Mouse (Mus musculus) layer of hippocampus, adult 18-20 months (tissue): ENCODE results near the gene Scyl2. TPM values are rescaled to one million over a fixed set of nuclear protein-coding genes. Genes with fewer than 3 reads are reported as not detected.
"Not testable (repeated sequence)": the region's sequence is repeated elsewhere in the genome, so short reads cannot be mapped to it uniquely, and the experiment has no call there.

Experiments
- DNase-seq, 2 experiments: peaks; one replicate each; pipeline ENCODE4 v3.0.0; 2022; ENCODE audit warnings: low spot score in 2 of 2
- long read RNA-seq: library from polyadenylated mRNA; stranded (forward); transcript quantifications from one replicate; pipeline ENCODE4 v2.0.0, GENCODE M21; 2021
- total RNA-seq, 2 experiments: library from RNA; stranded (reverse); gene quantifications; 2 replicates each; pipeline ENCODE4 v1.2.3; 2021

Gene Scyl2
- total RNA-seq: 10 to 100 TPM; 26.7 to 27.6 TPM
- long read RNA-seq, partial matches to known transcripts: 0 of 1 reads
- long read RNA-seq, other reads (novel, unspliced or antisense): 1 of 1 reads

DNA sequence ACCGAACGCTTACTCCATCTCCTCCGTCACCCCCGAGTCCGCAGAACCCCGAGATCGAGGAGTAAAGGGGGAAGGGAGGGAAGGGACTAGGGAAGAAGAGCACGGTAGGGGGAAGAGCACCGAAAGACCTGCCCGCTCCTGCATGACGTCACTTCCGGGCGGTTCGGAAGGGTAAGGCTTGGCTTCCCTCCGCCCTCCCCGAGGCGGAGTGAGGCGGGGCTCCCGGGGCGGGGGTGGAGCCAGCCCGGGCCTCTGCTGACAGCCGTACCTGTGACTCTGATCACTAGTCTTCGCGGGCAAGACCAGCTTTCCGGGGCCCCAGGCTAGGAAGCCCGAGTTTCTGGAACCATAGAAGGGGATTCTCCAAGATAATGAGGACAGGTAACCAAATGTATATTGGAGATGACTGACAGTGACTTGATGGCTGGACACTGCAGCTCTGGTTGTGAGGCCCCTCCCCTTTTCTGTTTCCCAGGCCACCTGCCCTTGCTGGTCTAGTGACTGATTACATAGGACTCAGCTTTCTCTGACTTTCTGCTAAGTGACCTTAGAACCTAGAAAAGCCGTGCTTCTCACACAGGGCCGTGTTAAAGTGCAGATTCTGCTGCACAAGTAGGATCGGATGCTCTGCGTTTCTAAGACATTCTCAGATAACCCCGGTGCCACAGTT lies at the start of gene Scyl2:
Gene Scyl2 (minus strand): TSS at position 147 of the 670 bp plus-strand sequence.
- peak; percentile 92 to 94 for DNase-seq

DNA sequence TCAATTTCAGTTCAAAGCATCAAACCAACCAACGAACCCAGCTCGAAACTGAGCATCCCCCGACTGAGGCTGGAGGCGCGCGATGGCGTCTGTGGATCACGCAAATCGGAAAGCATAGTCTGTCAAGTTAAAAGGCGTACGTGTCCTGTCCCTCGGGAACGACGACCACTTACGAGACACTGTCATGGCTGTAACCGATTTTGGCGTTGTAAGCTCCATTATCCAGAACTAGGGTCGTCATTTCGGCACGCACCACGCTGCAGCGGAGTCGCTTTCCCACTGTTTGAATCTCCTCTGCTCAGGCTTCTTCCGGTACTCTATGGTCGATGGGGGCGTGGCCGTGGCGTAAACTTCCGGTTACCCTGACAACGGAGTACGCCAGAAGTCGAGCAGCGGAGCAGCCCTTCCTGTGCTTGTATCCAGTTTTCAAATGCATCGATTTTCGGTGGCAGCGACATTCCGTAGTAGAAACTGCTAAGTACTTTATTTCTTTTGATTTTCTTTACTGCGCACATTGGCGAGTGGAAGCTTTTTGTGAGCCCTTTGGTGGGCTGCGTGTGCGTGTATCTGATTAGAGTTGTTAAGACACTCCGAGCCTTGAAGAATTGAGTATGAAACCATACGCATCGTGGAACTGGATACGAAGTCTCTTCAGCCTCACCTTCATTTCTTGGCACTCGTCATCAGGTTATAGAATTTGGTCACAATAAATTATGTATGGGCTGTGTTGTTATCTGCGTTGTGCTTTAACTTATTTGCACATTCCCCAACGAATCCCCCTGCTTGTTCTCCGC lies 46.1 kb upstream of the Scyl2 start, which contains the start of gene Actr6:
Gene Actr6 (minus strand): TSS at position 295 of the 794 bp plus-strand sequence.
- peak; percentile 85 to 97 for DNase-seq

DNA sequence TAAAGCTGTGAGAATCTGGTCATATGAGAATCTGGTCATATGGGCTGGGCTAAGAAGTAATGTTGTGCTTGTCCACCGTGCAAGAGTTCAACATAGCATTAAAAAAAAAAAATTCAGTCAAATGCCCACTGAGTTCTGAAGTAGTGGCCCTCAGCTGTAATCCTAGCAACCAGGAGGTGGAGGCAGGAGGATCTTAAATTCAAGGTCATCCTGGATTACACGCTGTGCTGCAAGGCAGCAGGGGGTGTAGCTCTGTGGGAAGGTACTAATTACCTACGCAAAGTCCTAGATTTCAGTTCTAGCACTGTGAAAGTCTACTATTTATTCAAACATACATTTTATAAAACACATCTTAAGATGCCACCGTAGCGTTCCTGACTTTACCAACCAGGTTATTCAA lies 45.3 kb upstream of the Scyl2 start:
- DNase-seq: no peak

DNA sequence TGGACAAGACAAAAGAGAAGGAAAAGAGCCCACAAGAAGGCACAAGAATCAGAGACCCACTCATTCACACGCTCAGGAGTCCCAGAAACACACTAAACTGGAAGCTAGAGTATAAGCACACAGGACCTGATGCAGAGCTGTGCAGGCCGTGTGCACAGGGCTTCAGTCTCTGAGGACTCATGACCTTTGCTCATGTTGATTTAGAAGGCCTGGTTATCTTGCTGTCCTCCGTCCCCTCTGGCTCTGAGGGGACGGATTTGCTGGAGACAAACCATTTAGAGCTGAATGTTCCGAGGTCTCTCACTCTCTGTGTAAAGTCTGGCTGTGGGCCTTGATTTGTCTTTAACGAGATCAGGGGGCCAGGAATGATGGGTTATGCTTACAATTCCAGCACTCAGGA lies 44.3 kb upstream of the Scyl2 start:
- DNase-seq: no peak

DNA sequence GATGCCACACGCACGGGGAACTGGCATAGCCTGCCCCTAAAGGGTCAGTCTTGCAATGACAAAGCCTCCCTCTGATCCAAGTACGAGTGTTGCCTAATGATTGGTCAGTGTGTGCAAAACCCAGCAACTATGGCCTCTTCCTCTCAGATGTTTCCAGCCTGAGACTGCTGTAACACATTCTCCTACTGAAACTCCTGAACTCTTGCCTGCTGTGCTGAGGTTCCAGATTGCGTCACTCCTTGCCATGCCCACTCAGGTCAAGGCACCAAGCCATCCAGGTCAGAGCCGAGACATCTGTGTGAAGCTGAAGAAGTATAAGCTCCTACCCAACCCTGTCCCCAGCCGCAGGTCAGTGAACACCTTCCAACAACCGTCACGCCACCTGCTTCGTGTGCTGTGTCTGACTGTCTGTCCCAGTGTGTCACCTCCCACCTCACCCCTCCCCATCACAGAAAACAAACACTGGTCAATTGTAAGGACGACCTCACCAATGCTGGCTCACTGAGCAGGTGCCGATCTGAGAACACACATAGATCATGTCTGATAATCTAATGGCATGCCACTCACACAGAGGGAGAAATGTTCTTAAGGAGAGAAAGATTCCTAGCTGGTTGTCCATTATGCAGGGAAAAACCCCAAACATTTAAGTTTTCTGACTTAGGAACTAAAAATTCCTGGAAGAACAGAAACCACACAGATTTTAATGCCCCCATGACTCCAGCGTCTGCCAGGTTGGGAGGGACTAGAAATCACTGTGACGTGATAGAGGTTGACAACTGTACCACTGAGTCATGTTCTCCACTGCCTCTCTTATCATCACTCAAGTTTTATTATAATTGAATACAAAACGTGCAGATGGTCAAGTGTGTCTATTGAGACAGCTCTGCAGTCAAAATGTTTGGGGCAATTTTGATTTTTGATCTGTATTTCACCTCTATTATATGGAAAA lies 36.4 kb upstream of the Scyl2 start:
- DNase-seq: no peak

DNA sequence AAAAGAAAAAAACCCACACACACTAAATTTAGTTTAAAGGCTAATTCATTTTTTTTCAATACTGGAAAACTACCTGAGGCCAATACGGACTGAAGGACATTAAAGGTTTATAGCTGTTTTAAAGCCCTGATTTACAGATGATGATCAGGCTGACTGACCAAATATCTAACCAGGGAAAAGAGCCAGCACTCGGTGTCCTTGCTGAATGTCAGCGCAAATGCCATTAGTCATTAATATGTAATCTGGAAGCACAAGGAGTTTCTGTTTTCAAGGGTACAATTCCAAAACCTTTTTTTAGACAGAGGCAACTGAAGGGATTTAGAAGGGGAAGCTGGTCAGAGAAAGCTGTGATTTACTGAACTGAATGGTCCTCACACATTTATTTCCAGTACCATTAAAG lies 34.7 kb upstream of the Scyl2 start:
- DNase-seq: no peak

DNA sequence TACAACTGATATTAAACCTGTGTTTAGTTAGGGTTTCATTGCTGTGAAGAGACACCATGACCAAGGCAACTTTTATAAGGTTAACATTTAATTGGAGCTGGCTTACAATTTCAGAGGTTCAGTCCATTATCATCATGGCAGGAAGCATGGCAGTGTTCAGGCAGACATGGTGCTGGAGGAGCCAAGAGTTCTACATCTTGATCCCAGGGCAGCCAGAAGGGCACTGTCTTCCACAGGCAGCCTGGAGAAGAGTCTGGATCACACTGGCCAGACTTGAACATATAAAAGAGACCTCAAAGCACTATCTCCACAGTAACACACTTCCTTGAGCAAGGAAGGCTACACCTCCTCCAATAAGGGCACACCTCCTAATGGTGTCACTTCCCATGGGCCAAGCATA lies 34.2 kb upstream of the Scyl2 start:
- DNase-seq: no peak

DNA sequence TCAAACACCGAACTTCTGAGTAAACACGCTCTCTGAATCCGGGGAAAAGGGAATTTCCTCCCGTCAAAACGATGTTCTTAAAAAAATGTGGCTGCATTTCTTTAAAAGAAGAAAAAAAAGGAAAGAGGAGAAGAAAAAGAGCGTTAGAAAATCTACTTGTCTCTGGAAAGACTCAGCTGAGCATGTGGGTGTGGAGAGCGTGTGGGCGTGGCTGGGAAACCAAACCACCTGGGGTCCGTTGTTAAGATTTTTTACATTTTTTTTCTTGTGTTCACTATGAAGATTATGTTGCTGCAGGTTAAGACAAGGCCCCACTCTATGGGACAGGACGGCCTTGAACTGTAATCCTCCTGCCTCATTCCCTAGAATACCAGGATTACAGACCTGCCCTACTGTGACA lies 28.8 kb upstream of the Scyl2 start:
- peak in 1 of 2 experiments; percentile 21 for DNase-seq

DNA sequence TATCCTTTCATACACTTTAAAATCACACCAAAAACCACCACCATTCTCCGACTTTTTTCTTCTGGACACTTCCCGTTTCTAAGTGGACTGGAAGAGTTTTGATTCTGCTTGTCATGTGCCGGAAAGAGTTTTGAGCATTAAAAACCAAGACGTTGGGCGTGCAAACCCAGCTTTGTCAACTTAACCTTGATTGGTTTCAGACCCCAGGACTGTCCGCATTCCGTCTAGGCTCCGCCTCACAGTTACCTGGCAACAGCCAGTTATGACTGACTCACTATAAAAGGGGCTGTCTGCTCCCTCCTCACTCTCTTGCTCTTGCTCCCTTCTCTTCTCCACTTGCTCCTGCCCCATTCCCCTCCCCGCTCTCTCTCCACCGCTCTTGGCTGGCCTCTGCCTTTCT lies 22.6 kb upstream of the Scyl2 start:
- no peak for DNase-seq

DNA sequence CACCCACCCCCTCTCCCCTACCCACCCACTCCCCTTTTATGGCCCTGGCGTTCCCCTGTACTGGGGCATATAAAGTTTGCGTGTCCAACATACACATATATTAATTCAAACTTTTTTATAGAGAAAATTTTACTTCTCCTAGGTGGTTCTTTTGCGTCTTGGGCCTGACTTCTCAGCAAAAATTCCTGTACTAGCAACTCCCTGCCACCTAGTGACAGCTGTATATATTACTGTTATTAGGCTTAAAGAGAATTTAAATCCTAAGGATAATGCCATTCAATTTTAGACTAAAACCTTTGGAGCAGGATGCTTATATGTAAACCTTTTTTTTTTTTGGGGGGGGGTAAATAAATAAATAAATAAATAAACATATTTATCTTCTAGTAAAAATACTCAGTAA lies 21.3 kb upstream of the Scyl2 start:
- no peak for DNase-seq

DNA sequence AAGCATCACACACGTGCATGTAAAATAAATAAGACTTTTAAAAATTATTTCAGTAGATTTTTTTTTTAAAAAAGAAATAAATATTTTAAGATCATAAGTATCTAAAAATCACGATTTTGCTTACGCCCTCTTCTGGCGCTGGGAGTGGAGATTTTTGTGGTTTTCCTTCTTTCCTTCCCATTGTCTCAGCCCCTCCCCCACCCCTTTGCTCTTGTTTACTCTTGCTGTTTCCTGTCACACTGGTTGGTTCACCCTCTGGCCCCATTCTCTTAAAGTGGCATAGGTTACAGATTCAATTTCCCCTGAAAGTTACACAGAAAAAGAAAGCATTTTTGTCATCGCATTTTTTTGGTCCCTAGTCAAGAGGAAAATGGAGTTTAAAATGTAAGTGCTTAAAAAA lies 17.0 kb upstream of the Scyl2 start:
- DNase-seq: no peak

DNA sequence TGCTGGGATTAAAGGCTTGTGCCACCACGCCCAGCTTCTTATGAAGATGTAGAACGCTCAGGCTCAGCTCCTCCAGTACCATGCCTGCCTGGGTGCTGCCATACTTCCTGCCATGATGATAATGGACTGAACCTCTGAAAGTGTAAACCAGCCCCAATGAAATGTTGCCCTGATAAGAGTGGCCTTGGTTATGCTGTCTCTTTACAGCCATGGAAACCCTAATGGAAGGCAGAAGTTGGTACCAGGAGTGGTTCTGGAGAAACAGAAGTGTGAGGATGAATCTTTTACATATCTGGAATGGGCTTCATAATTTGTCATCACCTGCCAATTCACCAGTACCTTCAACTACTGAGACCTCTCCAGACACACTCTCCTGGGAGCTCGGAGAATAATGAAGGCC lies 11.9 kb upstream of the Scyl2 start:
- DNase-seq: no peak

DNA sequence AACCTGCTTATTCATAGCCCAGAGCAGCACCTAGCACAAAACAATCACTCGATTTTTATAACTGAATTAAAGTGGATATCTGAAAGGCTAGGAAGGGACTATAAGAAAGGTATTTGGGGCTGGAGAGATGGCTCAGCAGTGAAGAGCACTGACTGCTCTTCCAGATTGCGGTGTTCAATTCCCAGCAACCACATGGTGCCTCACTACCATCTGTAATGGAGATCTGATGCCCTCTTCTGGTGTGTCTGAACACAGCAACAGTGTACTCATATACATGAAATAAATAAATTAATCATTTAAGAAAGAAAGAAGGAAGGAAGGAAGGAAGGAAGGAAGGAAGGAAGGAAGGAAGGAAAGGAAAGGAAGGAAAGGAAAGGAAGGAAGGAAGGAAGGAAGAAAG lies 10.2 kb upstream of the Scyl2 start:
- not testable (repeated sequence) for DNase-seq

DNA sequence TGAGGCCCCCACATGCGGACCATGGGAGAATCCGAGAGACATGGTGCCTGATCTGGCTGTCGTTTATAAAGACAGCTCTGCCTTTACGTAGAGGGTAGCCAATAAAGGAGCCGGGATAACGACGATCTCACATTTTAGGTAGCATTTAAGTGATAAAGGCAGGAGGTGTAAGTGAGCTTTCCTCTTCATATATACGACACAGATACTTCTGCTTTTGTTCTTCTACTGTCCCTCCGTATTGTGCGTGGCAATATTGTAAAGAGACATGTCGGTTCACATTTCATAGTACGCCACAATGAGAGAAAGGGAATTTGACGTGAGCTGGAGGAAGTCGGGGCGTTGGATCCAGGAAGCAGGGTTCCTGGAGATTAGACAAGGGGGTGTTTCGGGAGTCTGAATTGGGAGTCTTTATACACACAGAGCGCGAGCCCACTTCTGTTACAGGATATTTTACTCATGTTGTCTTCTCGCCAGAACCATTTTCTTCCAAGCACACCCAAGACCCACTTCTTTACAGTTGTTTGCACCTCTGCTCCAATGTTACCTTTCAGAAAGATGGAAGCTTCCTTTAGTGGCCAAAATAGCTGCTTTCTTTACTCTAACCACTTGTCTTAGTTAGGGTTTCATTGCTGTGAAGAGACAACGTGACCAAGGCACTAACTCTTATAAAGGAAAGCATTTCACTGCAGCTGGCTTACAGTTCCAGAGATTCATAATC lies 9.3 kb upstream of the Scyl2 start:
- no peak for DNase-seq

DNA sequence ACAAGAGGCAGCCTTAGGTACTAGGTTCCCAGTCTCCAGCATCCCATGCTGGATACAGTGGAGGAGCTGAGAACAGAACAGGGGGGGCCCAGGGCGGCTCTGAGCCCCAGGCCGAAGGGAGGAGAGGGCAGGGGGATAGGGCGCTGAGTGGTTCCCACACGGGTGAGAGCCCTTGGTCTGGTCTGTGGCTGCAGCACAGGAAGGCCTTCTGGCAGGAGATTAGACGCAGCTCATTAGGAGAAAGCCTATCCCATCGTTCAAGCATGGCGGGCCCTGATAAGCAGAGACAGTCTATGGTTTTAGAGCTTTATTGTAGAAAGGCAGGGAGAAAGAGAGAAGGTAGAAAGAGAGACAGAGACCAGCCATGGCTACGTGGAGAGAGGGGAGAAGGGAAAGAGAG lies 3.9 kb upstream of the Scyl2 start:
- DNase-seq: no peak

DNA sequence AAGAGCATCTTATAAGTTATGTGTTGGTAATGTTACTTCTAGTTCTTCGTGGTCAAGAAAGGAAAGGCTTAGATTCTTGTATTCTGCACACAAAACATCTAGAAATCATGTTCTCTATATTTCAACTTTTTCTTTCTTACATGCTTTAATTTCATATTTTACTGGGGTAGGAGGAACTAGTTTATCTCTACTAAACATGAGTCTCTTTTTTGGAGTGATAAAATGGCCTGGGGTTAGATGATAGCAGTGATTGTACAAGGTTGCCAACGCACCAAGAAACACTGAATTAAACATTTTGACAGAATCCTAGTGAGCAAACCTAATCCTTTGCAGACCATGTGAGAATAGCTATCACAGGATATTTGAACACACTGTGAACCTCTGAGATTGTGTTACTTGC lies 1.4 kb upstream of the Scyl2 start:
- DNase-seq: no peak

DNA sequence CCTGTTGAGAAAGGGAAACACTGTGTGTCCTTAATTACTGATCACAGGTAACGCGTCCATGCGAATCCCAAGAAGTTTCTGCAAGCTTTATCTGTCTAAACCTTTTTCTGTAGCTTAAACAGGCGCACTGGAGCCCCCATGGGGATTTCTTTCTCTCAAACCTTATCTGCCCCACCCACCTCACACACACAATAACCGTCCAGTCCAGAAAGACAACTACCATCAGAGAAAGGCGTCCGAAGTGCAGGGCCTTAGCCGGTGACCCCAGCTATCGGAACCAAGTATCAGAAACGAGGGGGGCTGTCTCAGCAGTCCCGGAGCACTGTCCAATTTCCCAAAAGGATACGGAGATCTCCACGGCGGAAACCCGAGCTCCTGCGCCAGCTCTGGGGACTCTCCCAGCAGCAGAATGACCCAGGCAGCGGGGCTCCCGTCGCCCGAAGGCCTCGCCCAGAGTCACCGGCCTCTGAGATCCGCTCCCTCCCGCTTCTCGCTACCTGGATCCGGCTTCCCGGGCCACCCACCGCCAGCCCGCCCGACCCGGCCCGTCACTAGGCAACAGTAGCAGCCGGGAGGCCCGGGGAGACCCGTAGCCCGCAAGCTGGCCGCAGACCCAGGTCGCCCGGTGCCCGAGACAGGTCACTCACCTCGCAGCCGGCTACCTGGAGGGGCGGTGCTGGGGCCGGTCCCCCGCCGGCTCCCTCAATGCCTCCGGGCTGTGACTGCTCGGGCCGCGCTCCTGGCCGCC lies 520 bp downstream of the Scyl2 start:
- peak in 1 of 2 experiments; percentile 23 for DNase-seq

DNA sequence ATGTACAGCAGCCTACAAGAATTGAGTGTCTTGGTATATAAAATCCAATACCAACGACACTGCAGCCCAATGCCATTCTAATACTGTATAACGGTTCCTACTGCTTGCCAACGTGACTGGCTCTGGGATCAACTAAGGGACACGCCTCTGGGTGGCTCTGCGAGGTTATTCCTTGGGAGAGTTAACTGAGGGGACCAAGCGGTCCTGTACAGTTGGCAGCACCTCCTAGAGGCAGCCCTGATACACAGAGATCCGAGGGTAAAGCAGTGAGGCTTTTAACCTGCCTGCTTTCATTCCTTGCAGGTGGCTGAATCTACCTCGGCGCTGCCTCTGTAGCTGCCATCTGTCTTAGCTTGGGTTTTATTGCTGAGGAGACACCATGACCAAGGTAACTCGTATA lies 3.1 kb downstream of the Scyl2 start:
- DNase-seq: no peak

DNA sequence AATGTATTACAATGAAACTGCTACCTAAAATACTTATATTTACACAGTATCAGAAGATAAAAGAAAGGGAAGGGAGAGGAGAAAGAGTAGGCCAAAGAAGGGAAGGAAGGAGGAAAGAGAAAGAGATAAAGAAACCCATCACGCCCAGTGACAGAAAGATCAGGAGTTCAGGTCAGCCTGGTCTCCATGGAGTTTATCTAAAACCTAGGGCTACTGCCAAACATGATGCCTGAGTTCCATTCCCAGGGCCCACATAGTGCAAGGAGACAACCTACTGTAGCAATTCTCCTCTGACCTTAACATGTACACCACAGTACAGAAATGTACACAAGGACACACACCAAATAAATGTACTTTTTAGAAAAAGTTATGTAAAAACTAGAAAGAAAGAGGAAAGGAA lies 3.9 kb downstream of the Scyl2 start:
- DNase-seq: no peak

DNA sequence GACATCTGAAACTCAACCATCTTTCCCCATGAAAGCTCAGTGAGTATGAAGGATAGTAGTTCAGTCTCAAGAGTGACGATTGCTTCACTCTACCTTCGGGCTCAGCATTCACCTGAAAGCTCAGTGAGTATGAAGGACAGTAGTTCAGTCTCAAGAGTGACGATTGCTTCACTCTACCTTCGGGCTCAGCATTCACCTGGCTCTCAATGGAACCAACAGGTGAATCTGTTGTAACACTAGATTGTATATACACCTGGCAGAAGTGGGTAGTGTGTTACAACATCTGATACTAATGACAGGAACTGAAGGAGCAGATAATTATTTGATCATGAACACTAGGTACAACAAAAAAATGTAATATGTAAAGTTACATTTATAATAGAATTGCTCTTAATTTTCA lies 4.4 kb downstream of the Scyl2 start:
- no peak for DNase-seq
